Mouse (Mus musculus): ENCODE results near the gene Lgals9.

DNA sequence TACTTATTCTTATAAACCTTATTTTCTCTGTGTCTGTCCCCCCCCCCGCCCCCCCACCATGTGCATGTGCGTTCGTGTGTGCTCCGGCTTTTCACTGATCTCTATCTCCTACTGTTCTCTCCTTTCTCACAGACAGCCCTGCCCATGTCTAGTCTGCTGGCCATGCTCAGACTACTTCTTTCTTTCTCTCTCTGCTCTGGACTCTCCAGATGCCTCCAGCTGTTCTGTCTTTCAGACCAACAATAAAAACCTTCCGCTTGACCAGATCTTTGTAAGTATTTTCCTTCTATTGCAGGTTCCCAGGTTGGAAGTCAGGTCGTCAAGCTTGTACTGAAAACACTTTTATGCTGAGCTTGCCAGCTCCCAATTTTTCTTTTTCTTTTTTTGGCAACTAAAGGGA, 14.4 kb upstream of the Lgals9 start:
- TF ChIP-seq CTCF (IDR thresholded peaks at IDR 0.05; ENCODE audit: low read depth, low read length) (no peak), POLR2A (IDR thresholded peaks at IDR 0.05; ENCODE audit: extremely low read depth, insufficient read depth, low read length) (no peak)
